Mouse (Mus musculus) neural tube, embryonic 11.5 days (tissue): ENCODE measurements around the gene Espl1. TPM values are rescaled to one million over a fixed set of nuclear protein-coding genes. Genes with fewer than 3 reads are reported as not detected.

Source experiments
- ATAC-seq: fragments of 200-750 bp; cut with Nextera tagmentation; 2 replicates; pipeline ENCODE4 v1.8.0; 2017; ENCODE audit warnings: moderate number of reproducible peaks, mild to moderate bottlenecking, moderate TSS enrichment, moderate library complexity; ENCODE audit not compliant: insufficient read depth, low FRiP score, low TSS enrichment
- DNase-seq: peaks from one replicate; pipeline ENCODE4 v3.0.0-alpha.2; 2015; ENCODE audit warnings: low spot score
- H3K27ac ChIP-seq: fragments of 300-500 bp; sonication (generic); 2 replicates; pipeline ENCODE4 v1.5.1; 2014; ENCODE audit warnings: low read depth, mild to moderate bottlenecking, low read length
- H3K27me3 ChIP-seq: fragments of 300-500 bp; sonication (generic); 2 replicates; pipeline ENCODE4 v1.6.1; 2014; ENCODE audit warnings: mild to moderate bottlenecking, low read length, mixed read lengths; ENCODE audit not compliant: control insufficient read depth, insufficient read depth
- H3K36me3 ChIP-seq: fragments of 300-500 bp; sonication (generic); 2 replicates; pipeline ENCODE4 v1.6.1; 2014; ENCODE audit warnings: mild to moderate bottlenecking, low read length, moderate library complexity, mixed read lengths; ENCODE audit not compliant: control insufficient read depth, insufficient read depth
- H3K4me1 ChIP-seq: fragments of 300-500 bp; sonication (generic); 2 replicates; pipeline ENCODE4 v1.6.1; 2014; ENCODE audit warnings: low read length, mixed read lengths; ENCODE audit not compliant: control insufficient read depth, insufficient read depth
- H3K4me2 ChIP-seq: fragments of 300-500 bp; sonication (generic); 2 replicates; pipeline ENCODE4 v1.6.1; 2014; ENCODE audit warnings: low read depth, mild to moderate bottlenecking, moderate library complexity
- H3K4me3 ChIP-seq: fragments of 300-500 bp; sonication (generic); 2 replicates; pipeline ENCODE4 v1.5.1; 2014; ENCODE audit warnings: low read depth, low read length
- H3K9ac ChIP-seq: fragments of 300-500 bp; sonication (generic); 2 replicates; pipeline ENCODE4 v1.6.1; 2014; ENCODE audit warnings: mild to moderate bottlenecking, low read length
- H3K9me3 ChIP-seq: fragments of 300-500 bp; sonication (generic); 2 replicates; pipeline ENCODE4 v1.6.1; 2016; ENCODE audit warnings: low read length; ENCODE audit not compliant: control insufficient read depth
- WGBS: fragments of 180-500 bp; shearing (Covaris S2); extraction: QIAGEN DNeasy Blood & Tissue Kit; methylation state at CpG from one replicate; pipeline ENCODE4 v1.1.7; 2014; 5-methylcytosine and 5-hydroxymethylcytosine counted together
- polyA plus RNA-seq: library from polyadenylated mRNA; unstranded; fragments of >200 nt; fragmentation: Nextera tagmentation; extraction: Ambion mirVana; gene quantifications from 2 replicates; pipeline ENCODE4 v1.2.1, GENCODE M21; 2014

The Espl1 gene
- polyA plus RNA-seq, 1 experiment from 2014 or later: 36.2 TPM

DNA sequence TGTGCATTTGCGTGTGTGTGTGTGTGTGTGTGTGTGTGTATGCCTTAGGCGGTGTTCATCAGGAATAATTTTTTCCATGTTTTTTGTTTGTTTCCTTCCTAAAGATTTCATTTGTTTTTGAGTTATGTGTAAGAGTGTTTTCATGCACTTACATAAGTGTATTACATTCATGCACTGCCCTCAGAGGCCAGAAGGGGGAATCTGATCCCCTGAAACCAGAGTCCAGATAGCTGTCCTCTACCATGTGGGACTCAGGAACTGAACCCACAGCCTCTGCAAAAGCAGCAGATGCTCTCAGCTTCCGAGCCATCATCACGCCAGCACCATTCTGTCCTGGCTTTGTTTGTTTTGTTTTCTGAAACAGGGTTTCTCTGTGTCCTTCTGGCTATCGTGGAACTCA is 30.5 kb upstream of the Espl1 start:
- H3K4me2 ChIP-seq: no peak overlapping the region

DNA sequence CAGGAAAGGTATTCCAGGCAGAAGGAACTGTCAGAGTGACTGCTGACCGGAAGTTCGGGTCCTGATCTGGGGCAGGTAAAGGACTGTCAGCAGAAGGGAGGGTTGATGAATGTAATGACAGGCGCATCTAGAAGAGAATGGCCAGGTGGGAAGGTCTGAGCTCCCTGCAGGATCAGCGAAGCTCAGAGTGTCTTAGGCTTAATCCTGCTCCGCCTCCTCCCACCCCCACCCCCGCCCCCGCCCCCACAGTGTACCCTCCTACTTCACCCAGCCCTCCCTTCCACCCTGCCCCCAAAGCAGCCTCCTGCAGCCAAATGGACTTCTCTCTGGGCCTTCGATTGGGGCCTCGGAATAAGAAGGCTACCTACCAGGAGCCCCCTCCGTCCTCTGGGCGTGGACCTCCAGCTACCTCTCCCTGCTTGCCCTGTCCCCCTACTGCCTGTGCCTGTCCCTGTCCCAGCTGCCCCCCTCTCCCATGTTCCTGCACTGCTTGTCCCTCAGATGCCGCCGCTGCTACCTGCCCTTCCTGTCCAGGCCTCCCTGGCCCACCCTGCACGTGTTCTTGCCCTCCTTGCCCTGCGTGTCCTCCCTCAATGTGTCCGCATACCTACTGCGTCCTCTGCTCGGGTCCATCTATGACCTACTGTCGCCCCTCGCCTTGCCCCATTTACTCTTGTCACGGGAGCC is 25.6 kb upstream of the Espl1 start, which contains the start of gene Gm9918:
Gm9918 (plus strand) TSS at position 290 of the 687 bp plus-strand sequence.
- H3K9me3 ChIP-seq: no peaks in the 10 kb centered on the region
- DNase-seq (no peak), ATAC-seq (no peak)
- H3K27me3 ChIP-seq: no peaks in the 10 kb centered on the region
- no peaks in the 10 kb centered on the region for H3K36me3 ChIP-seq
- peak within 1 kb of the TSS; percentile 22; the same call in 1 of the 2 replicates for H3K4me3 ChIP-seq
- WGBS: 9% methylated on average over 20 of the region's 21 CpGs
- H3K4me1 ChIP-seq: no peaks in the 10 kb centered on the region
- H3K4me2 ChIP-seq: peak within 1 kb of the TSS; percentile 34
- H3K9ac ChIP-seq: peak within 1 kb of the TSS; percentile 22; the same call in 1 of the 2 replicates
- no peak within 1 kb of the TSS for H3K27ac ChIP-seq

More for the DNA sequence above, 30.5 kb upstream of the Espl1 start:
- Histone ChIP-seq H3K9me3 (no peaks in the 10 kb centered on the region), H3K27ac (no peak overlapping the region), H3K27me3 (no peaks in the 10 kb centered on the region), H3K4me3 (no peak overlapping the region), H3K36me3 (no peaks in the 10 kb centered on the region), H3K4me1 (no peaks in the 10 kb centered on the region), H3K9ac (no peak overlapping the region)
- ATAC-seq: no peak
- WGBS: 88% methylated on average over 5 of the region's 5 CpGs
- no peak for DNase-seq

DNA sequence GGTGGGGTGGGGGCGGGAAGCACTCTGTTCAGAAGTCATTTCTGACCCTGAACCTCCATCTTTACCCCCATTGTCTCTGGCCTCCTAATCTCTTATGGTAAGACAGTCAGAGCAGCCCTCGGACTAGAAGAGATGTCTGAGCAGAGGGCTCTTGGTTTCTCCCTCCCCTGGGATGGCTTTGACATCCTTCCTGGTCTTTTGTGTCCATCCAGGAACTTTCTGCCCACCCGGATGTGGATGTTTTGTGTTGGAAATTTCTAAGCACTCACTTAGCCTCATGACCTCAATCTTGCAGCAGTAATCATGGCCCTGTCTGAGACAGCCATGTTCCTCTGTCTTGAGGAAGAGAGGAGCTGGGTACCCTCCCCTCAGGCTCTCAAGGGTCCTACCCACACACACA is 24.6 kb upstream of the Espl1 start:
- ATAC-seq: no peak
- H3K4me2 ChIP-seq: no peak overlapping the region

DNA sequence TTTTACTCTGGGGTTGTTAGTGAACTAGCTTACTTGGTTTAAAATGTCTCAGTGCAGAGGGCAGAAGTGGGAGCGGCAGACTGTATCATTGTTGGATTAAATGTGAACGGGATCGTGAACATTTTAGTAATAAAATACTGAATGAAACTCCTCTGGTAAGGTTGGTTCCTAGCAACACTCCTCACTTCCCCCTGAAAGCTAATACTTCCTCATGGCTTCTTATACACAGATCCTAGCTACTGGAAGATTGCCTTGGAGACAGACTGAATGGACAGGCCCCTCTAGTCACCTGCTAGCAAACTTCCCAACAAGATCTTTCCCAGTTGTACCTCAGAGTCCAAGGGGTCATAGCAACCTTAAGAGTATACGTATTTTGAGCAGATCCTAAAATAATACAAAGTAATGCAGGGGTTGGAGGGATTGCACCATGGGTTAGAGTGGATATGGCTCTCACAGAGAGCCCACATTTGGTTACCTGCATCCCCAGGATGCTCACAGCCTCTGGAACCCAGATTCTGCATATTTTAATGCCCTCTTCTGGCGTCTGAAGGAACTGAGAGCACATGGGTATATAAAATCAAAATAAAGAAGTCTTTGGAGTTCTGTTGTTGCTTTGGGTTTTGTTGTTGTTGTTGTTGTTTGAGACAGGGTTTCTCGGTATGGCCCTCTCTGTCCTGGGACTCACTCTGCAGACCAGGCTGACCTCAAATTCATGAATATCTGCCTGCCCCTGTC is 21.9 kb upstream of the Espl1 start:
- no peak overlapping the region for H3K4me3 ChIP-seq
- no peaks in the 10 kb centered on the region for H3K9me3 ChIP-seq
- no peak overlapping the region for H3K9ac ChIP-seq
- no peaks in the 10 kb centered on the region for H3K27me3 ChIP-seq
- H3K4me2 ChIP-seq: no peak overlapping the region
- DNase-seq (no peak), ATAC-seq (no peak)
- no peaks in the 10 kb centered on the region for H3K36me3 ChIP-seq
- no peak overlapping the region for H3K27ac ChIP-seq
- no peaks in the 10 kb centered on the region for H3K4me1 ChIP-seq
- 71% methylated on average over 6 of the region's 6 CpGs for WGBS

More for the DNA sequence above, 24.6 kb upstream of the Espl1 start:
- Histone ChIP-seq H3K9me3 (no peaks in the 10 kb centered on the region), H3K36me3 (no peaks in the 10 kb centered on the region), H3K27ac (no peak overlapping the region), H3K4me1 (no peaks in the 10 kb centered on the region), H3K4me3 (no peak overlapping the region), H3K9ac (no peak overlapping the region; the same call in 1 of the 2 replicates), H3K27me3 (no peaks in the 10 kb centered on the region)
- 42% methylated on average over 3 of the region's 3 CpGs for WGBS
- no peak for DNase-seq

DNA sequence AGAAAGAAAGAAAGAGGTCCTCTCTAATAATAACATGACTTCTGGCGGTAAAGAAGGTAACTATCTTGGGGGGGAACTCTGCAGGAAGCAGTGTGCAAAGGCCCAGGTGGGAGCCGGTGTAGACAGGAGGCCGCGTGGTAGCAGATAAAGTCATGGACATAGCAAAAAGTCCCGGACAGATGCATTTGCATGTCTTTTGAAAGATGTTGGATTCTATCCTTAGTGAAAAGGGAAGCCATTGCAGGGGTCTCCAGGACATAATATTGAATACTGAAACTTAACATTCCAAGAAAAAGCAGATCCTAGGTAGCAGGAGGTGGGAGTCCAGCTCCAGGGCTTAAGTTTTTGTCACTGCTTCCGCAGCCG is 17.4 kb upstream of the Espl1 start:
- peak overlapping the region; percentile 66 for H3K9ac ChIP-seq
- 0 out of 2 replicates have a peak, but pooled peaks have one; percentile 9 for ATAC-seq

DNA sequence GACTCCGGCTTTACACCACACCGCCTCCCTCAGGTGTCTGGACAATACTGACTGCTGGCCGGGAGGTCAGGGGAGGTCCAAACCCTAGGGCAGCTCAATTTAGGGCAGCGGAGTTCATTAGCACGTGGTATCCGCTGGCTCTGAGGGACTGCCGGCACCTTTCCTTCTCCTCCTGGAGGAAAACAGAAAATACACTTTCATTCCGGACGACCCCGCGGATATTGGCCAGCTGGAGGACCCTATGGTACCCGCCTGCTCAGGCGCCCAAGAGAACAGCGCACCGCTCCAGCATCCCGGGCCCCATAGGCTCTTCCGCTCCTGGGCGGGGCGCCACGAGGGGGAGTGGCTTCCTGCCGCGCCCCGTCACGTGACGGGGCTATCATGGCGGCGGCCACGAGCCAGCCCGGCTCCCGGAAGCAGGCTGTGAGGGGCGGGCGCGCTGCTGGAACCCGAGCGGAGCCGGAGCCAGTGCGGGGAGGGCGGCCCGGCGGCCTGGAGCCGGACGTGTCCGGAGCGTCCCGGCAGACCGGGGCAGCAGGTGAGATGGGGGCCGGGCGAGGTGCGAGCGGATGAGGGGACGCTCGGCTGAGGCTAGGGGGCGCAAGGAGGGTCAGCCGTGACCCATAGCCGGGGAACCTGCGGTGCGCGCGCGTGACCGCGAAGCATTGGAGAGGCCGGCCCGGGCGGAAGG is 16.8 kb upstream of the Espl1 start, which contains the start of gene Mfsd5:
Mfsd5 (plus strand) TSS at position 363 of the 691 bp plus-strand sequence.
- Histone ChIP-seq H3K4me2 (peak within 1 kb of the TSS; percentile 89), H3K27me3 (no peaks in the 10 kb centered on the region), H3K4me1 (peaks cover 7% of the 10 kb centered on the region; the same call in 1 of the 2 replicates), H3K9me3 (no peaks in the 10 kb centered on the region), H3K4me3 (peak within 1 kb of the TSS; percentile 67), H3K27ac (peak within 1 kb of the TSS; percentile 63), H3K9ac (peak within 1 kb of the TSS; percentile 66), H3K36me3 (peaks cover 2% of the 10 kb centered on the region; the same call in 1 of the 2 replicates)
- peak; percentile 97 for ATAC-seq
- under 1% methylated on average over 65 of the region's 65 CpGs for WGBS
- DNase-seq: peak; percentile 96

More for the DNA sequence above, 17.4 kb upstream of the Espl1 start:
- H3K9me3 ChIP-seq: no peaks in the 10 kb centered on the region
- H3K4me1 ChIP-seq: peaks cover 7% of the 10 kb centered on the region; the same call in 1 of the 2 replicates
- no peak for DNase-seq
- H3K4me2 ChIP-seq: peak overlapping the region; percentile 72
- 31% methylated on average over 7 of the region's 7 CpGs for WGBS
- H3K36me3 ChIP-seq: peaks cover 2% of the 10 kb centered on the region; the same call in 1 of the 2 replicates
- H3K27me3 ChIP-seq: no peaks in the 10 kb centered on the region
- H3K4me3 ChIP-seq: peak overlapping the region; percentile 67
- peak overlapping the region; percentile 63; the same call in 1 of the 2 replicates for H3K27ac ChIP-seq

DNA sequence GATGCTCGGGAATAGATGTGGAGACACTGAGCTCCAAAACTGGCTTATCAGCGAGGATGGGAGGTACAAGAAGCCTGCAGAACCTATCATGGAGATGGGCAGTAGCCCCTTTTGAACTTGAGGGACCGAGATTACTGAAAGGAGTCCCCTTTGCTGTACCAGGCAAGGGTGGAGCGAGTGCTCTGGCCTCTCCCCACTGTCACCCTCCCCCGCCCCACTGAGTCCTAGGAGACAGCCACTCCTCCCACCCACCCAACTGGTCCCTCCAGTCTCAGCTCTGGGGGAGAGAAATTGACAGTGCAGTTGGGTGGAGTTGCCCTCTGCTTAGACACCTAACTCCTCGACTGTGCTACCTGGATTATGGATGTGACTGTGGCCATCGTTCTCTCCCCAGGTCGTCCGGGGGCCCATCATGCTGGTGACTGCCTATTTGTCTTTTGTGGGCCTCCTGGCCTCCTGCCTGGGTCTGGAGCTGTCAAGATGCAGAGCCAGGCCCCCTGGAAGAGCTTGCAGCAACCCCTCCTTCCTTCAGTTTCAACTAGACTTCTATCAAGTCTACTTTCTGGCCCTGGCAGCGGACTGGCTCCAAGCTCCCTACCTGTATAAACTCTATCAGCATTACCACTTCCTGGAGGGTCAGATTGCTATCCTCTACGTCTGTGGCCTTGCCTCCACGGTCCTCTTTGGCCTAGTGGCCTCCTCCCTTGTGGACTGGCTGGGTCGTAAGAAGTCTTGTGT is 16.1 kb upstream of the Espl1 start:
- DNase-seq (no peak), ATAC-seq (no peak; the same call in 1 of the 2 replicates)
- Histone ChIP-seq H3K9ac (peak overlapping the region; percentile 66), H3K9me3 (no peaks in the 10 kb centered on the region), H3K4me2 (peak overlapping the region; percentile 89), H3K27ac (peak overlapping the region; percentile 63; the same call in 1 of the 2 replicates), H3K4me3 (peak overlapping the region; percentile 67), H3K36me3 (peaks cover 2% of the 10 kb centered on the region; the same call in 1 of the 2 replicates), H3K27me3 (no peaks in the 10 kb centered on the region), H3K4me1 (peaks cover 7% of the 10 kb centered on the region; the same call in 1 of the 2 replicates)
- WGBS: 34% methylated on average over 13 of the region's 13 CpGs

DNA sequence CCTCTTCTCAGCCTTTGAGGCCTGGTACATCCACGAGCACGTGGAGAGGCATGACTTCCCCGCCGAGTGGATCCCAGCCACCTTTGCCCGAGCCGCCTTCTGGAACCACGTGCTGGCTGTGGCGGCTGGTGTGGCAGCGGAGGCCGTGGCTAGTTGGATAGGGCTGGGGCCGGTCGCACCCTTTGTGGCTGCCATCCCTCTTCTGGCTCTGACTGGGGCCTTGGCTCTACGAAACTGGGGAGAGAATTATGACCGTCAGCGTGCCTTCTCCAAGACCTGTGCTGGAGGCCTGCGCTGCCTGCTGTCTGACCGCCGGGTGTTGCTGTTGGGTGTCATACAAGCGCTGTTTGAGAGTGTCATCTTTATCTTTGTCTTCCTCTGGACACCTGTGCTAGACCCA is 15.4 kb upstream of the Espl1 start:
- Histone ChIP-seq H3K9ac (no peak overlapping the region; the same call in 1 of the 2 replicates), H3K27me3 (no peaks in the 10 kb centered on the region), H3K27ac (no peak overlapping the region), H3K9me3 (no peaks in the 10 kb centered on the region), H3K4me1 (peaks cover 7% of the 10 kb centered on the region; the same call in 1 of the 2 replicates), H3K4me2 (peak overlapping the region; percentile 89; the same call in 1 of the 2 replicates), H3K36me3 (peaks cover 2% of the 10 kb centered on the region; the same call in 1 of the 2 replicates), H3K4me3 (no peak overlapping the region)
- ATAC-seq: no peak
- 97% methylated on average over 19 of the region's 19 CpGs for WGBS
- no peak for DNase-seq
